Mouse (Mus musculus) spleen, embryonic (tissue): ENCODE results near the gene Copz2.

Experiments
- CTCF ChIA-PET: fragments of 350-600 bp; sonication (Branson Sonifier 250); formaldehyde crosslinking; loops from one replicate; lab custom pipeline; 2022; lab: Charles Lee

The Copz2 gene

DNA sequence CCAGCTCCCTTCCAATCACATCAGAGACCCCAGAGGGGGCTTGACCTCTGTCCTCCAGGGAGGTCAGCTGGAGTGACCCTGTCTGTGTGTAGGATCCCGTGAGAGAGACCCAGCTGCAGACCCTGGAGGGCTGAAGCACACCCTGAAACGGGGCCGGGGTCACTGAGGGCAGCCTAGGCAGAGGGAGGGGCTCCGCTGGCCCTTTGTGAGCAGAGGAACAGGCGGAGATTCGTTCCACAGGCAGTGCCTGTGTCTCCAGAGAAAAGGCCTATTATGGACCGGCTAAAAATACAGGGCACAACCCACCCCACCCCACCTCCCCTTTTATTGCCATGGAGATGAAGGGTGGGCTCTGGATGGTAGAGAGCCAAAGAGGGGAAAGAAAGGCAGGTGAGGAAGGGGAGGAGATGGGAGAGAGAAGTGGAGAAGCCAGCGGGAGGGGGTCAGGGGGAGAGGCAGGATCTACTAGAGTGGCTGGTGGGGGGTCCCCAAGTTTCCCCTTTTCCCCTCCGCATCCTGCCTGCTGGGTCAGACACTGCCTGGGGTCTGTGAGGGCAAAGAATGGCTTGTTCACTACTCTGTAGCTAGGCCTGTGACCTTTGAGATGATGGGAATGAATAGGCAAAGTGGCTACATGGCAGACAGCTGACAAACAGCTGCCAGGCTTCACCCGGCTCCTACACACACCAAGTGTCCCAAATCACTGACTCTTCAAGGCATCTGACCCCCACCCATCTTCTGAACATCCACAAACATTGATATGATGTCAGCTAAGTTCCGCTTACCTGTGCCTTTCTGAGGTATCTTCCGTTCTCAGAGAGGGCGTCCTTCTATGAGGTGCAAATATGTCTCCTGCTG, 50.0 kb downstream of the Copz2 start:
- CTCF ChIA-PET, result no interaction called here

- CTCF ChIA-PET, result no interaction called here
These were observed 51.7 kb downstream of the Copz2 start for GRCm38 (mm10) chr11:96901332-96901731.

DNA sequence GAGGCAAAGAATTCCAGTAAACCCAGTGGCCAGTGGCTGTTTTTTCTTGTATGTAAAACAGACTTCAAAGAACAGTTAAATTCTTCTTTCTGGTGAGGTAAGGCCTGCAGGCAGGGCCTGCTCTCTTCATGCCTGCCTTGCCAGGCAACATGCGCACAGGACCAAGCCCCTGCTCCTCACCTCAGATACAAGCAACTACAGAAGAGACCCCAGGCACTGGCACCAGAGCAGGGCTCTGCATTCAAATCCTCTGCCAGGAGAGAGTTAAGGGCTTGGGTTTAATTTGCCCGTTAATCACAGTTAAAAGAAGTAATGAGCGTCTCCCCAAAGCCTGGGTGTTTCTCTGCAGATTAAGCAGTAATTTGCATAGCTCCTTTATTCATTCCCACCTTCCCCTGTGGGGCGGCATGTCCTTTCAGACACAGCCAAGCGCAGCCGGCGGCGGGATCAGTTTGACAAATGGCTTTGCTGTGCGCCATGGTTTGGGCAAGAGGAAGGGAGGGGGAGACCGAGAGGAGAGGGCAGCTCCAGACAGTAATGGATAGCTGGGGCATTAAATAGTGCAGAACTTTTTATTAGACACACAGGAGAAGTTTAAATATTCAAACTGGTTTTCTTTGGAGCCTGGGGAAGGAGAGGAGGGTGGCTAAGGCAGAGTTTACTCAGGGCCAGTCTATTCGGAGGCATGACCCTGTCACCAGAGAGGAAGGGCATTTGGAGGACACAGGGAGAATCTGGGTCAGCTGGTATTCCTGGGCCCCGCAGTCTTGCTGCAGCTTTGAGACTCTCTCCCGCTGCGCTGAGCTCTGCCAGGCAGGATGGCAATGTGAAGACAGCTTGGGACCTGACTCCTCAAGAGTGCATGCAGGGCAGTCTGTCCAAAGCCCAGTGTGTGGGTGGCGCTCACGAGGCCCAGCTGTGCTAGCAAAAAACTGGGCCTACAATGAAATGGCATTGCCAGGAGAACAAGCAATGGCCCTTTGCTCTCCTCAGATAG, 53.3 kb downstream of the Copz2 start:
- CTCF ChIA-PET, result no interaction called here

- CTCF ChIA-PET, result interaction anchor here (0.6 kb wide), 1 partner anchor 73 kb away, joined by 3 read pairs; no protein-coding TSS in a partner anchor
These were observed 56.9 kb downstream of the Copz2 start for GRCm38 (mm10) chr11:96906431-96907161.

DNA sequence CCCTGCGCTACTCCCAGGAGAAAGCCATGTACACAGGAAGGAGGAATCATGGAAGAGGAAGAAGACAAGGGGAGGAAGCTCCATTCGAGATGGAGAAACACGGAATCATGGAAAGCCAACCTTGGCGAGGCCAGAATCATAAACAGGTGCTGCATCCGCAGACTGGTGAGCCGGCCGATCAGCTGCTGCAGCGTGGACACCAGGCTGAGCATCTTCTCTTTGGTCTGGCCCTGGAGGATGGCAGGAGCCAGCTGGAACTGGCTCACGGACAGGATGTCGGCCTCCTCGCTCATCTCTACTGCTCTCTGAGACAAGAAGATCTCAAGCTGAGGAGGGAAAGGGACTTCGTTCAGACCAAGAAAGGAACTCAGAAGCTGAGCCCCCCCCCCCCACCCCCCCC, 58.9 kb downstream of the Copz2 start:
- CTCF ChIA-PET, result no interaction called here

DNA sequence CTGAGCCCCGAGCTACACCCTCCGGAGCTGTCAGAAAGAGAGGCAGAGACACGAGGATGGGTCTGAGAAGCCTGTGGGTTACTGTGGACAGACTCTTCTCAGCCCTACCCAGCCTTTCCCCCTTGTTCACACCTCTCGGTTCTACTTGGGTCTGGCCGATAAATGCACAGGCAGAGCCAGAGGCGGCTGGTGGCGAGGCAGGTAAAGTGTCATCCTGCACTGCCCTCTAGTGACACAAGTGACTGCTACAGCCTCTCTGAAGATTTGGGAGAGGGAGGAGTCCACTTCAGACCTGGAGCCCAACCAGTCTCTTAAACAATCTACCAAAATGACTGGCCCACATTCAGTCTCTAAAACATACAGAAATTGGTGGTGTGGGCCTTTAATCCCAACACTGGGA, 60.3 kb downstream of the Copz2 start:
- CTCF ChIA-PET, result interaction anchor here (0.6 to 1.0 kb wide), 3 partner anchors 43 to 118 kb away, joined by 3 to 9 read pairs (median 3); no protein-coding TSS in a partner anchor
